Mouse (Mus musculus) erythroid progenitor cell, adult 5-6 weeks (primary cell): ENCODE results near the gene Lrsam1. TPM values are rescaled to one million over a fixed set of nuclear protein-coding genes. Genes with fewer than 3 reads are reported as not detected.

Source experiments
- ATAC-seq: replicated peaks from 2 replicates; pipeline ENCODE4 v1.8.0; 2016; ENCODE audit warnings: moderate number of reproducible peaks, mild to moderate bottlenecking, moderate TSS enrichment, inconsistent platforms; ENCODE audit not compliant: poor library complexity, low FRiP score, severe bottlenecking
- total RNA-seq, 2 experiments: library from RNA; stranded (forward) in 1 of 2; stranded (reverse) in 1 of 2; fragments of 150-400 nt in 1 of 2; fragments of 186-747, 209-891 nt in 1 of 2; gene quantifications; 2 replicates each; pipeline versions ENCODE4 v1.2.3 to v1.2.4; 2015 to 2017; ENCODE audit warnings: low replicate concordance in 2 of 2

Gene Lrsam1
- total RNA-seq, 2 experiments from 2014 or later: 0.30 to 3.8 TPM

DNA sequence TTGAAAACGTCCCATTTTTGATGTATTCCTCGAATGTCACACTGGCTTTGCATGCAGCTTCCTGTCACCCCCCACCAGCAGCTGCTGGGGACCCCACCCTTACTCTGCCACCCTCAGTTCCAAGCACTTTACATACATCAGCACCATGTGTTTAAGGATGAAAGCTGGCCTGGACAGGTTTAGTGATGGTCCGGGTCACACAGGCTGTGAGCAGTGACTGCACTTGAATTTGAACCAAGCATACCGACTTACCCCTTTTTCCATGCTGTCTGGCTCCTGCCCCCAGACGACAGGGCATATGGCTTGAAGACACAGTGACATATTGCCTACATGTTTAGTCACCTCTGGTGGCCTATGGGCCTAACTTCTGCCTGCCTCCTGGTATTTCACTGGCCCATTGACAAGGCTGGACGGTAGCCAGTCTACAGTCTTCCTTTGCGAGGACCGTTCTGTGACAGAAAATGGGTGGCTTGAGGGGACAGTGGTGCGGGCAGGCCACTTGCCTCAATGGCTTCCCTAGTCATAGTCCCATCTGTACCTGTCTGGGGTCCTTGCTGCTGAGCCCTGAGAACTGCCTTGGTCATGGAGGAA is 6.7 kb upstream of the Lrsam1 start:
- no peak for ATAC-seq

DNA sequence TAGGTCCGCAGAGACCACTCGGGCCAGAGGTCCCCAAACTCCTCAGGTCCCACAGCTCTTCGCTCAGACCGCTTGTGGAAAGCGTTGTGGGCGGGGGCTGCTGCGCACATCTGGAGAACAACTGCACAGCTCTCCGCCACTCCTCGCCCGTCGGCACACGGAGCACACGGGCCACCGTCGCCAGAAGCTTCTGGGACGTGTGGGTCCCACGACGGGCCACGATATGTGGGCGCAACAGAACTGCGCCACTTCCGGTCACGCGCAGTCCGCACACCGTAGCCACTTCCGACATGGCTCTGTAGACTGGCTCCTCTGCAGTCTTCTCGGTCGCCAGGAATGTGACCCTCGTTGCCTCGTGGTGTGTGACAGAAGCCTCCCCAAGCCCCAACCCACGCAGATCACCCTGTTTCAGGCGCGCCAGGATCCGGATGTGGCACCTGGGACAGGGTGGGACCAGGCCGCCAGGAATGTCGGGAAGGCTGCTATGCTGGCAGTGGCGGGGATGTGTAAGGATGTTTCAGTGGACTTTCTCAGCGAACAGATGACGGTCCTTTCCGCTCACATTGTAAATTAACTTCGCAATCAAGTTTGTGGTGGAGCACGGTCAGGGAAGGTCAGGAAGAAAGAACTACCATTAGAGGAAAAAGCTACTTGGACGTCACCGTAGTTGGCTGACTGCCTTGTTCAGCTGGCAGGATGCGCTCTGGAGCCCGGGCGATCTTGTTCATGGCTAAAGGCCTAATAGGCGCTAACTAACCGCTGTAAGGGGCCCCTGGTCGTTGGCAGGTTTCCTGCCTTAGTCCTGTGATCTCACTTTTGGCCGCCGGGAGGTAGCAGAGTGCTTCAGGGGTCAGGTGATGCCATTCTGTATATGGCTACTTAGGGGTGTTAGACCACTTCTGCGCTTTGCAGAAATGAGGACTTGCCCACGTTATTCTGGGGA is 5.5 kb upstream of the Lrsam1 start:
- ATAC-seq: peak; percentile 82

DNA sequence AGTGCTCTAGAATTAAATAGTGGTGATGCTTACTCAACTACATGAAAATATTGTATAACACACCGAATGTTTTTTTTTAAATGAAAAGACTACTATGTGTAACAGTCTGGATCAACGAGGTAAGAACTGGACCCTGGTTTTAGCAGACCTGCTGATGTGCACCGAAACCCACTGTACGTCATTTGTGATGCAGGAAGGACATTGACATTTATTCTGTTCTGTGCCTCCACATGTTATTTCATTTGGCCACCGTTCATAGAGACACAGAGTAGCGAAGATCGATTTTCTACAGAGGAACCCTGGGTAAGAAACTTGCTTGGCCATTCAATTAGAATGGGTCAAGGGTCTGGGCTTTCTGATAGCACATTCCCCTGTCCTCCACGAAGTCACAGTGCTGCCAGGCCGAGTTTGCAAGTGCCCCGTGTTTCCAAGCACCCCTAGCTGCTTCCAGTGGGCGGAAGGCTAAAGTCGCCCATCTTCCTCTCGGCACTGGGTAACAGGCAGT is 4.8 kb upstream of the Lrsam1 start:
- ATAC-seq: no peak

DNA sequence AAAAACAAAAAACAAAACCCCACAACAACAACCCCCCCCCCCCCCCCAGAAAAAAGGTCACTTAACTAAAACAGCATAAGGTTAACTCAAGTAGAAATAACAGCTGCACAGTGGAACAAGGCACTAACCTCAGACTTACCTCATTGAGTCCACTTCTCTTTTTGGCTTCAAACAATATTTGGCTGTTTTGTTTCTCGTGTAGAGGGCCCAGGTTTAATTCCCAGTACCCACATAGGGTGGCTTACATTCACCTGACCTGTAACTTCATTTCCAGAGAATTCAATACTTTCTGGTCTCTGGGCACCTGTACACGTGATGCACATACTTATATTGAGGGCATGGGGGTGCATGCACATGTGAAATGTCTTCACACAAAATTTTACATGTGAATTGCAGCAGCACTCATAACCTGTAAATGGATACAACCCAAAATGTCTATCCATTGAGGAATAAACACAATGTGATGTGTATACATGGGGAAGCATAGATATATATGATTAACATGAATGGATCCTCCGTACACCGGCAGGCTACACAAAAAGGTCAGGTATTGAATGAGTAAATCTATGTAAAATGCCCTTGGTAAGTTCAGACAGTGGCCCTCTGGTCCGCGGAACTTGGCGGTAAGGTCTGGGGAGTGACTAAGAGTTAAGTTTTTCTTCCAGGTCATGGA is 4.2 kb upstream of the Lrsam1 start:
- no peak for ATAC-seq

DNA sequence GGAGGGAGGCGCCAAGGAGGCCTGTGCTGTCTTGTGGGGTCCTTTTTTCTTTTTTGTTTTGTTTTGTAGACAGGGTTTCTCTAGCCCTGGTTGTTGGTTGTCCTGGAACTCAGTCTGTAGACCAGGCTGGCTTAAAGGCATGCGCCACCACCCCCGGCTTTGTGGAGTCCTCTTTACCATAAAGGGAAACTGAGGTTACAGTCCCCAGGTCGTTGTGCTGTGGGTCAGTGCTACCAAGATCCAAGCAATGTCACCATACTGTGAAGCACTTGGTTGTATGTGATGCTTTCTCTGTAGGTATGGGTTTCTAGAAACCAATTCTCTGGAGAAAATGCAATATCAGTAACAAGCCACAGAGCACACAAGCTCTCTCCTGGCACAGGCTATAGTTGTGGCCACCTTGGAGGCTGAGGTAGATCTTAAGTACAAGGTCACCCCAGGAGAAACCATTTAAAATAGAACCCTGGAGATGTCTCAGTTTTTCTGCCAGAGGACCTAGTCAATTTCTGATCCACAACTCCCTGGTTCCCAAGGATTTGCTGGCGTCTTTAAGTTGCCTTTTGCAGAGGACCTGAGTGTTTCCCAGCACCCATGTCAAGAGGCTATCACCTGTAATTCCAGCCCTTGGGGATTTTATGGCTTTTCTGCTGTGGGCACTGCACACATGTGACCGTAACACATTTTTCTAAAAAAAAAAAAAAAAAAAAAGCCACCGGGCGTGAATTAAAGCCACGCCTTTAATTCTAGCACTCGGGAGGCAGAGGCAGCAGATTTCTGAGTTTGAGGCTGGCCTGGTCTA is 3.4 kb upstream of the Lrsam1 start:
- ATAC-seq: no peak

DNA sequence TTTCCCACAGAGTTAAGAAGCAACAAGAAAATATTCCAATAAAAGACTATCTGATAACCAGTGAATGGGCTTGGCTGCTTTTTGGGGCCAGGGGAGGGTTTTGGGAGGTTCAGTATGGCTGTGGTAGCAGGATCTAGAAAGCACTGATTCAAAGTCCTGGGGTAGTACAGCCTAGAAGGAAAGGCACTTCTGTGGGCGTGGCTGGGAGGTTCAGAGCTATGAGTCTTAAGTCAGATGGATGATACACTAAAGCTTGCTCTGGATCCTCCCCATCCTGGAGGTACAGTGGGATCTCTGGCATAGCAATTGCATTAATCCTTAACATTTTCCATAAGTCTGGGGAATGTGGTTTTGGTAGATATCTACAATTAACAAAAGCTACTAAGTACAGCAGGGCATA is 2.6 kb upstream of the Lrsam1 start:
- ATAC-seq: no peak

DNA sequence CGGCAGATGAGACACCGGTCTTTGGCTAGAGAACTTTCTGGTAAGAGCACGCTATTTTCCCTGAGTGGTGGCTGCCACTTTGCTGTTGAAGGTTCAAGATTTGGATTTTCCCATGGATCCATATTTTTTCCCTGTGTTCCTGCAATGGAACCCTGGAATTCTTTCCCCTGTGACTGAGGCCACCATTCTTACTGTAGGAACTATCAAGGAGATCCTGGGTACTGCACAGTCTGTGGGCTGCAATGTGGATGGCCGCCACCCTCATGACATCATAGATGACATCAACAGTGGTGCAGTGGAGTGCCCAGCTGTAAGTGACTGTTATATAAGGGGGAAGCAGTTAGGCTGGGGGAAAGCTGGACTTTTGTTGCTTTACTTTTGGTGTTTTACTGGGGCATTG is 2.1 kb upstream of the Lrsam1 start:
- ATAC-seq: no peak

DNA sequence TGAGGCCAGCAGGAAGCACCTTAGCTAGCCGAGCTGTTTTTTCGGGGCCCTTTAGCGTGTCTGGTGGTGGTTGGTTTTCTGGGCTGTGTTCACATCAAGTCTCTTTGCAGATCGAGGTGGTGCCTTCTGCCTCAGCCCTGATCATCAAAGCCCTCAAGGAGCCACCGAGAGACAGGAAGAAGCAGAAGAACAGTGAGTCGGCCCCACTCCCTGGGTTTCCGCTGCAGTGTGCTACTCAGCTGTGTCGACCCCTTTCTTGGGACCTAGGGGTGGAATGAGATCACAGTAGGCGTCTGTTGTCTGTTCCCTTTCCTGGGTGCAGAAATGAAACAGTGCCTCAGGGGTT is 1.4 kb upstream of the Lrsam1 start:
- ATAC-seq: no peak

DNA sequence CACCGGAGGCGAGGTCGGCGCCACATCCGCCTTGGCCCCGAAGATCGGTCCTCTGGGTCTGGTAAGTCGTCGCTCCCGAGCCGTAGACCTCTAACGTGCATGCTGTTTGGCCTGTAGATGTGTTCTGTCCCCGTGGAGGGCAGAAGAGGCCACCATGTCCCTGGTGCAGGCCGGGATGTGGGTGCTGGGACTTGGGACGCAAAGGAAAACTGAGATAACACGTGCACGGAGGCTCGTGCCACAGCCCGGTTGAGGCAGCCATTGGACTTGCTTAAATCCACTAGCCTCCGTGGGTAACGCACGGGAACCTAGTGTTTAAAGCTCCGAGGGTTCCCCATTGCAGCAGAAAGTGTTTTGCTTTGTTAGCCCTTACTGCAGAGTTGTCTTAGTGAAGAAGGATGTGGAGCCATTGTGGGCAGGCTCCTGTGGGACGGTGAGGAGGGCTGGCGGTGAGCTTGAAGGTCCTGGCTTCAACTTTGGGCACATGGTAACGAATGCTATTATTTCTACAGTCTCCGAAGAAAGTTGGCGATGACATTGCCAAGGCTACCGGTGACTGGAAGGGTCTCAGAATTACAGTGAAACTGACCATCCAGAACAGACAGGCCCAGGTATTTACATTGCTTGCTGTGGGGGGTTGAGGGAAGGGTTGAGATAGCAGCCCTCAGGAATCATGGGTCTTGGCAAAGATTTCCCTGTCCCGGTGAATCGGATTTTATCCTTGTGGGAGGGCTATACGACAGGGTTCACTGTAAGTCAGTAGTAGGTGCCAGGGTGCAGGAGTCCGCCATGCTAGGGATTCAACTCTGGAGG is 854 bp upstream of the Lrsam1 start:
- ATAC-seq: no peak

DNA sequence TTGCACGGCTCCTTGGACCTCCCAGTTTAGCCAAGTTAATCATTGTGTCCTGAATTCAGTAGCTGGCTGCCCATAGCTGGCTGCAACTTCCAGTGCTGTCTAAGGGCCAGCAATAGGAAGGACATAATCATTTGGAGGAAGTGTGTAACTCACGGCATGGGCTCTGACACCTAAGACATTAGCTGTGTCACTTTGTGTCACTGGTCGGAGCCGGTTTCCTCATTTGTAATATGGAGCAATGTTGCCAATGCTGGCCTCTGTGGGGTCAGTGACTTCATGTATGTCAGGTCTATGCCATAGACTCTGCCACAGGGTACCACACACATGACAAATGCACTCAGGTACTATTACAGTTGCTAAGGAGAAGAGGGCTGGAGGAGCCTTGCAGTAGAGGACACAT is 1.1 kb downstream of the Lrsam1 start:
- ATAC-seq: no peak

DNA sequence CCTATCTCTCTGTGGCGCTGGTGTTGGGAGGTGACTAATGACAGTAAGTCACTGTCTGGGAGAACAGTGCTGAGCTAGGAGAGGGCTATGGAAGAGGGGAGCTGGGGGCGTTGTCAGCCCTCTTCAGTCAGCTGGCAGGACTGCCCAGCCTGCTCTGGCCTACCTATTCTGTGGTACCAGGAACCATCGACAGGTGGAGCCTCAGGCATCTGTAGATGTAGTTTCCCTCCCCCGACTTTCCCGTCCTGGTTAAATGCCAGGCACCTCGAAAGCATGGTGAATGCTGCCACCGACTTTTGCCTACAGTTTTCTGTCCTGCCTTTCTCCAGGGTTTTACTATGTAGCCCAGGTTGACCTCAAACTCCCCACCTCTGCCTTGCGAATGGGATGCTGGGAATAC is 4.1 kb downstream of the Lrsam1 start:
- ATAC-seq: no peak

DNA sequence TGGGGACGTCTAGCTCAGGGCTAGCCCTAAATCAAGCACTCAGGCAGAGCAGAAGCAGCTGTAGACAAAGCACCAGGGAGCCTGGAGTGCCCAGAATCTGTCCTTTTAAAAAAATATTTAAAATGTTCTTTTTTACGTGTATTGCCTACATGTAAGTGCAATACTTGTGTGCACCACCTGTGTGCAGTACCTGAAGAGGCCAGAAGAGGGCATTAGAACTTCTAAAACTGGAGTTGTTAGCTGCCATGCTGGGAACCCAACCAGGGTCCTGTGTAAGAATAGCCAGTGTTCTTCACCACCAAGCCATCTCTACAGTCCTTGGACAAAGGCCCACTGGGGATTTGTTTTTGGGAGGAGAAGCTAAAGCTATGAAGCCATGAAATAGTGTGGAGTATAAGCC is 6.8 kb downstream of the Lrsam1 start:
- ATAC-seq: no peak

DNA sequence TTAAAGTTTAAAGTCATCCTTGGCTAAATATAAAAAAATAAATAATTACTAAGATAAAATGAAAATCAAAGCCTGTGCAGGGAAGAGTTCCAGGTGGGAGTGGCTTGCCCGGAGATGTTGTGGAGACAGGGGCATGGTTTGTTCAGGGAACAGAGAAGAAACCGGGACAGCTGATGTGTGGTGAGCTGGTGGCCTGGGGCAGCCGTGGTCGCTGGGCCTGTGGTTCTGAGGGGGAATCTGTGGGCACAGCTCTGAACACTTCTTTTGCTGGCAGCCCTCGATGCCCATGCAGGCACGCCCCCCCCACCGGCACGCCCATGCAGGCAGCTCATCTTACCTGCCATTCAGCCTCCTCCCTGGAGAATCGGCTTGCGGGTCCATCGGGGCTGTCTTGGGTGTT is 14.0 kb downstream of the Lrsam1 start:
- no peak for ATAC-seq

DNA sequence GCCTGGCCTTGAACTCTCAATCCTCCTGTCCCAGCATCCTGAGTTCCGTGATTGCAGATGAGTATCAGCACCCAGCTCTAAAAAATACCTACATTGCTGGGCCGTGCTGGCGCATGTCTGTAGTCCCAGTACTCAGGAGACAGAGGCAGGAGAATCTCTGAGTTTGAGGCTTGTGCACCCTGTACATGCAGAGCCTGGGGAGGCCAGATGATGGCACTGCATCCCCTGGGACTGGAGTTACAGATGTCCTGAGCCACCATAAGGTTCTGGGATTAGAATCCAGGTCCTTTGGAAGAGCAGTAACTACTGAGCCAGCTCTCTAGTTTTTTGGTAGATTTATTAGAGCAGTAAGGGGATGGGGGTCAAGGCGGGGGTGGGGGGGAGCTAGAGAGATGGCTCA is 20.9 kb downstream of the Lrsam1 start:
- ATAC-seq: no peak

DNA sequence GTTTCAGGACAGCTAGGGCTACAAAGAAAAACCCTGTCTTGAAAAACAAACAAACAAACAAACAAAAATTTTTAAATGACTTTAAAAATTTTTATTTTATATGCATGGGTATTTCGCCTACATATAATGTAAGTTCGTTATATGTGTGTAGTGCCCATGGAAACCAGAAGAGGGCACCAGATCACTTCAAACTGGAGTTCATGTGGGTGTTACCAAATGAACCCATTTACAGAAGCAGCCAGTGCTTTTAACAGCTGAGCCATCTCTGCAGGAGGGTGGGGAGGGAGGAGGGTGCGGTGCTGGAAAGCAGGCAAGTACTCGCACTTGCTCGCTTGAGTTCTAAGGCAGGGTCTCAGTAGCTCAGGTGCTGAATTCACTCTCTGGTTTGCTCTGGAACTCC is 22.0 kb downstream of the Lrsam1 start:
- peak; percentile 57; the same call in 1 of the 2 replicates for ATAC-seq

DNA sequence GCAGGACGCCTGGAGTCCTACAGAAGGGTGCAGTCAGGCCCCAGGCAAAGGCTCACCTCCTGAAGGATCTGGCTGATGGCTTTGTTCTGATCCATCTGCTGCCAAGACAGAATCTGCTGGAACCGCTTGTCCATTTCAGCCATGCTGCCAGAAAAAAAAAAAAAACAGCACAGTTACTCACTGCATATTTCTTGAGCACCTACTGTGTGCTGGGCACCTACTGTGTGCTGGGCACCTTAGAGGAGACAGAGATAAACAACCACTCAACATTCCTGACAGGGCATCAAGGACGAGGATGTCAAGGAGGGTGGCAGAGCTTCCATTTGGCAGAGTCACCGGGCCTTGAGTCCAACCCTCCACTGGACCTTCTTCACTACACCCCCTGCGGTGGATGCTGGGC is 22.7 kb downstream of the Lrsam1 start:
- ATAC-seq: no peak

DNA sequence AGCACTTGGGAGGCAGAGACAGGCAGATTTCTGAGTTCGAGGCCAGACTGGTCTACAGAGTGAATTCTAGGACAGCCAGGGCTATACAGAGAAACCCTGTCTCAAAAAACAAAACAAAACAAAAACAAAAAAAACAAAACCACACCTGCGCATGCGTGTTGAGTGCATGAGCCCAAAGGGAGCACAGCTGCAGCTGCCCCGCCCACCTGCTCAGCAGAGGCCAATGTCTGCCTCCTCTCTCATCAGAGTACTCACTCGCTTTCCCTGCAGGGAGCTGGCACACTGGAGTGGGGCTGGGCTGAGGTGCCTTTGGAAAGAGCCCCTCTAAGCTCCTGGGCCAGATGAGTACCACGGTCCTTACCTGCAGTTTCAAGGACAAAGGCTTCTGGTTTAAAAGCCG is 29.7 kb downstream of the Lrsam1 start:
- no peak for ATAC-seq

DNA sequence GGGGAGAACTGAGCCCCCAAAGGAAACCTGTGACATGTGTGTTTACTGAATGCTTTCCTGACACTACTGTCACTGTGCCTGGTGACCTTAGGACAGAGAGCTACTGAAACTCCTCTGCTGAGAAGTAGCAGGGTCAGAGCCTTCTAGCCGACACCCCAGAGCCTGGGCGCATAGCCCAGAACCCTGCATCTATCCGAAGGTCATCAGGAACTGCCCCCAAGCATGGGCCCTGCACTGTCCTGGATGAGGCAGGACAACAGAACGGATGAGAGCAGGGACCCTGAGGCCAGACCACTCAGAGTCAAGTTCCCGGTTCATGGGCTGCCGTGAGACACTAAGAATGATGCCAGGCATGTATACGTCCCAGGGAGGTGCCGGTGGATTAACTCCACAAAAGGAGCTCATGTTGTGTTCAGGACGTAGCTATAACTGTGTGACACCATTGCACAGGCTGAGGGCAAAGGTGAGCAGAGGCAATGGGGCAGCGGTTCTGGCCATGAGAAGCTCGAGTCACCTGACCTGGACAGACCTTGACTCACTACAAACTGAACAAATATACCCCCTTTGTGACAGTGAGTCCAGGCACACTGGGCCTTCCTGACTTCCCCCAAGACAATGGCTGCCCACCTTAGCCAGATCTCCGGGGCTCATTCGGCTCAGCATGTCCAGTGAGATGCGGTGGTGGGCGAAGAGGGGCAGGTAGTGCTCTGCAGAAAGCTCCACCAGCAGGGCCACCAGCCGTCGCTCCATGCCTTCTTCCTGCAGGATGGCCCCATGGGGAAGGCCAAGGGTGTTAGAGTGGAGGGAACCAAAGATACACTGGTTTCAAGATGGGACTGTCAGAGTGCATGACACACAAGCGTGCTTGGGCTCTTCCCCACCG is 32.2 kb downstream of the Lrsam1 start:
- no peak for ATAC-seq
